In the genomic region with DNA sequence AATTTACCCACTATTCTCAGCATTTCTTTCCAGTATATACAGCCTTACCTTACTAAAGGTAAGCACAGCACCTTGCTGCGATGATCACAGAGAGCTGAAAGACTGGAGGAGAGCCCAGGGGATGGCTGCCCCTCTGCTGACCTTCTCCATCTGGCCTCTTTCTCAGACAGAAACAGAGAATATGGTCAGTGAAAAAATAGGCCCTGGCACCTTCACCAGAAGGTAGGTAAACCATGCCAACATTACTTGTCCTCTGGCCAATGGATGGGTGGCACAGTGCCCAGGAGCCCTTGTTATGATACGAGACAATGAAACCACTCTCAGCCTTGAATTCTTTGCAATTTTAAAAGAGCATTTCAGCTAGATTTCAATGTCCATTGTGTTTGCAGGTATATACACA, we compare ENCODE assay signal across 11 mouse cellular contexts.
DNase-seq lines count a peak whose midpoint lies in the region; ATAC-seq and TF ChIP-seq lines count a peak whose summit lies in the region.
"Had no signal": no experiment of that assay in that cellular context is flagged by ENCODE, and none has a peak within 500 bp of the region (broad histone marks: within the 10 kb centered on the region; RNA-seq: fewer than 3 reads in every experiment).

No protein-coding gene starts in this region.

- no peak overlapping the region for H3K4me2 ChIP-seq in hindbrain, postnatal 0 days (ENCODE audit: low read depth, low read length)
- H3K4me2 ChIP-seq in hindbrain, embryonic 11.5 days (replicated peaks; ENCODE audit: low read depth, low read length), result no peak overlapping the region
- H3K4me2 ChIP-seq: liver, embryonic 13.5 days had no signal

- H3K27ac ChIP-seq in hindbrain, postnatal 0 days, result no peak overlapping the region
- H3K27ac ChIP-seq in hindbrain, embryonic 11.5 days (ENCODE audit: low read depth, low read length), result no peak overlapping the region
- H3K27ac ChIP-seq: embryonic facial prominence, embryonic 10.5 days; liver, embryonic 13.5 days had no signal

- no peaks in the 10 kb centered on the region for H3K9me3 ChIP-seq in hindbrain, postnatal 0 days (ENCODE audit: low read length)
- H3K9me3 ChIP-seq in hindbrain, embryonic 11.5 days (ENCODE audit: control insufficient read depth, low read length), result no peaks in the 10 kb centered on the region
- H3K9me3 ChIP-seq: embryonic facial prominence, embryonic 10.5 days; liver, embryonic 13.5 days had no signal

- TF ChIP-seq CTCF in hindbrain, postnatal 0 days (IDR thresholded peaks at IDR 0.05; ENCODE audit: low read depth), result no peak
- no peak for TF ChIP-seq CTCF in brain, embryonic 14.5 days (IDR thresholded peaks at IDR 0.05; ENCODE audit: borderline replicate concordance, extremely low read depth, insufficient read depth, insufficient read length)

- no peak for TF ChIP-seq POLR2A in brain, embryonic 14.5 days (IDR thresholded peaks at IDR 0.05; ENCODE audit: borderline replicate concordance, extremely low read depth, insufficient read depth, insufficient read length, poor library complexity, severe bottlenecking)

- H3K27me3 ChIP-seq in hindbrain, postnatal 0 days (ENCODE audit: insufficient read depth, low read length), result no peaks in the 10 kb centered on the region
- no peaks in the 10 kb centered on the region for H3K27me3 ChIP-seq in hindbrain, embryonic 11.5 days (ENCODE audit: control insufficient read depth, insufficient read depth, low read length)
- H3K27me3 ChIP-seq: liver, embryonic 13.5 days had no signal

- intact Hi-C loops in heart, postnatal 14 days (cut with DNase I), result loop anchor here (5.0 to 10.0 kb wide), 2 partner anchors 197 to 511 kb away; no protein-coding TSS in a partner anchor

- no peak overlapping the region for H3K9ac ChIP-seq in hindbrain, postnatal 0 days (replicated peaks; ENCODE audit: low read length)
- H3K9ac ChIP-seq in hindbrain, embryonic 11.5 days (ENCODE audit: low read depth, low read length), result no peak overlapping the region
- H3K9ac ChIP-seq: liver, embryonic 13.5 days had no signal

- no peak overlapping the region for H3K4me3 ChIP-seq in hindbrain, postnatal 0 days (ENCODE audit: low read length)
- H3K4me3 ChIP-seq in hindbrain, embryonic 11.5 days (ENCODE audit: low read depth, low read length), result no peak overlapping the region
- H3K4me3 ChIP-seq: embryonic facial prominence, embryonic 10.5 days; liver, embryonic 13.5 days had no signal

- no peaks in the 10 kb centered on the region for H3K36me3 ChIP-seq in hindbrain, postnatal 0 days (ENCODE audit: insufficient read depth, low read length)
- no peaks in the 10 kb centered on the region for H3K36me3 ChIP-seq in hindbrain, embryonic 11.5 days (ENCODE audit: control insufficient read depth, insufficient read depth, low read length)
- H3K36me3 ChIP-seq: embryonic facial prominence, embryonic 10.5 days; liver, embryonic 13.5 days had no signal

- peak; percentile 44; the same call in 1 of the 2 replicates for ATAC-seq in hindbrain, postnatal 0 days
- no peak for ATAC-seq in hindbrain, embryonic 11.5 days (ENCODE audit: low FRiP score)

- DNase-seq in hindbrain, postnatal 0 days (ENCODE audit: low spot score), result peak; percentile 72
- no peak for DNase-seq in hindbrain, embryonic 11.5 days (ENCODE audit: low spot score)
- peak; percentile 79 for DNase-seq in Muller cell, postnatal 12 days (ENCODE audit: inconsistent ontology term)
- DNase-seq in brain, embryonic 14.5 days (ENCODE audit: low read depth), result peak; percentile 68
- DNase-seq in heart, postnatal 14 days, result peak; percentile 30 to 55
- DNase-seq in B cell, adult 2 months, result no peak
- DNase-seq in thymus, postnatal 36 days, result no peak
- DNase-seq in urinary bladder, postnatal 14 days (ENCODE audit: low spot score), result no peak
- DNase-seq: adrenal gland, adult 8-10 months; liver, embryonic 13.5 days had no signal

- 49% methylated on average over 2 of the region's 2 CpGs for WGBS in hindbrain, postnatal 0 days
- 87% methylated on average over 2 of the region's 2 CpGs for WGBS in hindbrain, embryonic 11.5 days

- H3K4me1 ChIP-seq in hindbrain, postnatal 0 days (ENCODE audit: insufficient read depth, low read length), result no peaks in the 10 kb centered on the region
- H3K4me1 ChIP-seq in hindbrain, embryonic 11.5 days (replicated peaks; ENCODE audit: control insufficient read depth, insufficient read depth, low read length), result no peaks in the 10 kb centered on the region
- H3K4me1 ChIP-seq: liver, embryonic 13.5 days had no signal

Comparison
In these comparisons a context has a peak if more than half of its experiments do, and no peak if none do; other contexts are left out.
1. DNase-seq: peak in hindbrain, postnatal 0 days (single experiment), Muller cell, postnatal 12 days (single experiment), brain, embryonic 14.5 days (single experiment) and heart, postnatal 14 days (2 of 2); none in hindbrain, embryonic 11.5 days (single experiment), B cell, adult 2 months (0 of 2), thymus, postnatal 36 days (0 of 2) and urinary bladder, postnatal 14 days (single experiment).